Mouse (Mus musculus) urinary bladder, adult 2 months (tissue): ENCODE measurements around the gene Ighmbp2. TPM values are rescaled to one million over a fixed set of nuclear protein-coding genes. Genes with fewer than 3 reads are reported as not detected.

ENCODE experiments used
- DNase-seq: peaks from one replicate; pipeline ENCODE4 v3.0.0; 2022; ENCODE audit warnings: low spot score
- polyA plus RNA-seq: library from polyadenylated mRNA; depleted of rRNA; stranded (reverse); fragments of >200 nt; gene quantifications from 2 replicates; pipeline ENCODE4 v1.2.3, GENCODE M21; 2012; rRNA removed

Gene Ighmbp2
- 5.8 and 7.0 TPM in 2 replicates for polyA plus RNA-seq

DNA sequence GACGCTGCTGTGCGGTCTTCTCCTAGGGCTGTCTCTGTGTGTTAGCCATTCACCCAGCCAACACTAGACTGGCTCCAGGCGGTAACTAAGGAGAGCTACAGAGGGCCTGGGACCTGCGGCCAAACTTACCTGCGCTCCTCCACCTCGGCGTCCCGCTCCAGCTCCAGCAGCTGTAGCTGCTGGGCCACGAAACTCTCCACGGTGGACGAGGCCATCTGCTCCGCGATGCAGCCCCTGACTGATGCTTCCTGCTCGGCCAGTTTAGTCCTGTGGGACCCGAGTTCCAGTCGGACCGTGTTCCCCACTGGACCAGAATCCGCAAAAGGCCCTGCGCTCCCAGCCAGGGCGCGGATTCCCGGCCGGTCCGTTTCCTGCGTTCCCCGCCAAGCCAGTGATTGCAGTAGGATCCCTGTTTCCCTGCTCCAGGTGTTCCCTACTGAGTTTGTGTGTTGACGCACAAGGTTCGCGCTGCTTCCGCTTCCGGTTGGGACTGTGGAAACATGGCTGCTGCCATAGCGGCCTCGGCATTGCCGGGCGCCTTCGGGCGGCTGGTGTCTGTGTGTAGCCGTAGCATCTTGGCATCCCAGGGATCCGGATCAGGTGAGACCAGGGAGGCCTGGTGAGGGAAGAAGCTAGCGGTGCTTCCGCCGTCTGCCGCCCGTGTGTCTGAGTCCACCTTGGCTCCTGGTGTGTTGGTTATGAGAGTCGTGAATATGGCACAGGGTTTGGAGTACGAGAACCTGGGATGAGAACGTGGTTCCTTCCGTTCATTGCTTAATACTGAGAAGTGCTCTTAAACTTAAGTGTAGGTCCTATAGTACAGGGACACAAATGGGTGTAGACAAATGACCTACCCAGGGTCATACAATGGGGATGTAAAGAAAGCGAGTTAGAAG is at the start of gene Ighmbp2, which contains the start of gene Mrpl21:
TSS of gene Ighmbp2 (minus strand) at position 446 of the 896 bp plus-strand sequence.
TSS of gene Mrpl21 (plus strand) at position 330 of the 896 bp plus-strand sequence.
- peak; percentile 83 for DNase-seq

DNA sequence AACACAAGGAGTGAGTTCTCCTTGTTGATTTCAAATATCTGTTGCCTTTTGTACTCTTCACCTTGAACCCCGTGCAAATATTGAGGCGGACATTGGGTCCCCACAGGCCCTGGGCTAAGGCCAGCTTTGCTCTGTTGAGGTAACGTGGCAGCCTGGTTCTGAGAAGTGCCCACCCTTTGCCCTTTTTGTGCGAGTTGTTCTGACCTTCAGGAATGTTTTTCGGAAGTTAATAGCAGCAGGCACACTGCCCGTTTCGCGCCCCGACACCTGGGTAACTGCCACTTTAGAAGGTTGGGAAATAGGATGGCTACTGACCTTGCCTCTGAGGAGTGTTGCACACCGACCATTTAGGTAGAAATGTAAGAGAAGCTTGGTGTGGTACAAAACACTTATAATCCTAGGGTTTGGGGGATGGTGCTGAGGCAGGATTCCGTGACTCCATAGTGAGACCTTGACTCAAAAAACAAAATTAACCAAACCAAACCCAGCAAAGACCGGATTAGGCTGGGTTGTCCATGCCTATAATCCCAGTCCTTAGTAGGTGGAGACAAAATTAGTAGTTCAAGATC is 43.7 kb upstream of the Ighmbp2 start:
- DNase-seq = no peak

GRCm38 (mm10) chr19:3325771-3326478 is 43.1 kb upstream of the Ighmbp2 start:
- DNase-seq = no peak

DNA sequence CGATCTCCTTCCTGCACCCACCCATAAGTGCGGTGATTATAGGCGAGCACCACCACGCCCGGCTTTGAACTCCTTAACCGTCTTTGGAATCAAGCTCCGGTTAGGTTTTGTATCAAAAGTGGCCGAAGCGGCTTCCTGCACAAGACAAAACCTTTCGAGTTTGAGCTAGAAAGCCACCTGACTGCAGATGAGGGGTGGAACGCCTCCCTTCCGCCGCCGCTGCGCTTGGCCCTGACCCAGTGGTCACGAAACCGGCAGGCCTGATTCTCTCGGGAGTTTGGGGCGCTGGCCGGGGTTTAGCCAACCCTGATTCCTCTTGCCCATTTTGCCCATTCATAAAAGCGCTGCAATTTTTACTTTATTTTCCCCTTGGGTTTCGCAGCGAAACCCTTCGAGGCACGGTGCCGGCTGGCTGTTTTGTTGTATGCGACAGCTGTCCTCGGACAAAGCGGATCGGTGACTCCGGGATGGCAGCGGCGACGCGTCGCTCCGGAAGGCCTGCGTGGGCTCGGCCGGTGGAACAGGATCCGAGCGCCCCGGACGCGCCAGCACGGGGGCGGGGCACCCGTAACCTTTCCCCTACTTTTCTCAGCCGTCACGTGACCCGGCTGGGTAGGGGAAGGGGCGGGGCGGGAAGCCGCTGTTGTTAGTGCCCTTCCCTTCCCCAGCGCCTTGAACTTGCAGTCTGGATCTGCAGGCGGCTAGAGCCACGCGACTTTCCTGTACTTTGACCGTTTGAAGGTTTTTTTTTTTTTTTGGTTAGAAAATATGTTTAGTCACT is 42.3 kb upstream of the Ighmbp2 start:
- DNase-seq = peak; percentile 90

GRCm38 (mm10) chr19:3324271-3324811 is 41.5 kb upstream of the Ighmbp2 start:
- no peak for DNase-seq

DNA sequence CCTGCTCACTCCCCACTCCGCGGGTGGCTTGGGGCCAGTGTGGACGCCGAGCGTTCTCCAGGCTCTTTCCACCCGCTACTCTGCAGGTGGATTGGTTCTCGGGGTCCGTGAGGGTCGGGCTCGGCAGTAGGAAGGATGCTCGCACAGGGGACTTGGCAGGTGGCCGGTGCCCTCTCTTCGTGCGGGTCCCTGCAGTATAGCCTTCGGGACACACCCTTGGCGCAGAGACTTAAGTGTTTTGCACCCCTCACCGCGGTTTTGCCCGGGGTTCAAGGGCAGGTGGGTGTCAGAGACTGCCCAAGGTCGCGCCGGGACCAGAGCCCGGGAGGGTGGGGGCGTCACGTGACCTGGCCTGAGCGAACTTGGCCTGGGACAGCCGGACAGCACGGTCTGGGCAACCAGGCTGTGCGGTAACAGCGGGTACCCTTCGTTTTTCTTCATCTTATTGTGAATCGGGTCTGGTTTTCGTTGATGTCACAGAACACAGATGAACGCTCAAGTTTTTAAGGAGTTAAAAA is 41.0 kb upstream of the Ighmbp2 start:
- peak; percentile 67 for DNase-seq

DNA sequence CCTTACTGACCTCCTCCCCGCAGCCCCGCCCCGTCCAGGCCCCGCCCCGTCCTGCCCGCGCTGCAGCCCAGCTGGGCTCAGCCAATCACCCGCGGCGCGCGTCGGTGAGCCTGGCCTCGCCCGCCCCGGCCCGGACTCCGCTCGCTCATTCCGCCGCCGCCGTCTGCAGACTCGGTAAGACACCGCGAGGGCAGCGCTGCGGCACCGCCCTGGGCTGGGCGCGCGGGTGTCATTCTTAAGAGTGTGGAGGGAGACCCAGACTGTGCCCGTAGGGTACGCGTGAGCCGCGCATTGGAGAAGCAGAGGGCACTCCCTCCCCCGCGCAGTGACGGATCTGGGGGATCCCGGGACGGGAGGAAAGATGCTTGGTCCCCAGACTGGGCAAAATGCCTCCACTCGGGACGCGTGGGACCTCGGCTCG is 40.4 kb upstream of the Ighmbp2 start:
- peak; percentile 91 for DNase-seq

DNA sequence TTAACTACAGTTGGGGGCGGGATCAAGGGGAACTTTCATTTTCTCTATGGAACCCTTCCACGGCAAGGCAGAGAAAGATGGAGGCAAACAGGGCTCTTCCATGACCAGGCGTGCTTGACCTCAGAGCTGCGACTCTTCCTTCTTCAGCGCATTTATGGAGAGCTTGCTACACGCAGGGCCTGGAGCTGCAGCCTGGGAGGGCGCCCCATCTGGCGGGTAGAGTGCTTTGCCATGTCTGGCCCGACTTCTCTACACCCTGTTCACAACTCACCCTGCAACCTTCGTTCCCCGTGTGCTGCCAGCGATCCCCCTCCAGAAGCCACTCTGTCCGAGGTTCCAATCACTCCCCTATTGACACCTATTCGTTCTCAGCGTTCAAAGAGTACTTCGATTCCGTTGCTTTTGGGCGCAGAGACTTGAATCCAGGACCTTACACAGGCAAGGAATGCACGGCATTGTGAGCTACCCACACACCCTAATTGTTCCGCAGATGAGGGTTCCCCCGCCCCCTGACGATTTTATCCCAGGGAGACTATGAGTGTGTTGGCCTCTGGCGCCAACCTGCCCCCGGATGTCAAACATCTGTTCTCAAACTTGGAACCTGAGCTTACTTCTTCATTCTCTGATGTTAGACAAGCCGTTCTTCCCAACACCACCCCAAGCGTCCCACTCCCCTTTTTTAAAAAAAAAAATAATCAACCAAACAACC is 39.6 kb upstream of the Ighmbp2 start, which contains the start of gene Cpt1a:
TSS of gene Cpt1a (plus strand) at position 74 of the 709 bp plus-strand sequence.
- no peak for DNase-seq

GRCm38 (mm10) chr19:3321617-3322016 is 38.8 kb upstream of the Ighmbp2 start:
- no peak for DNase-seq

DNA sequence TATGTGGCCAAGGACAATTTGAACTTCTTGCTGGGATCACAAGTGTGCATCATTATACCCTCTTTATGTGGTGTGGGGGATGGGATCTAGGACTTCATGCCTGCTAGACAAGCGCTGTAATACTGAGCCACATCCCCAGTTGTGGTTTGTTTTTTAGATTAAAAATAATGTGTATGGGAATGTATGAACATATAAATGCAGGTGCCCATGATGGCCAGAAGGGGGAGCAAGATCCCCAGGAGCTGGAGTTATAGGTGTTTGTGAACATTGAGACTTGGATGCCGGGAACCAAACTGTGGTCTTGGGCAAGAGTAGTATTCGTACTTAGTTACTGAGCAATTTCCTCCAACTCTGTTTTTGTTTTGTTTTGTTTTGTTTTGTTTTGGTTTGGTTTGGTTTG is 38.0 kb upstream of the Ighmbp2 start:
- DNase-seq = no peak

DNA sequence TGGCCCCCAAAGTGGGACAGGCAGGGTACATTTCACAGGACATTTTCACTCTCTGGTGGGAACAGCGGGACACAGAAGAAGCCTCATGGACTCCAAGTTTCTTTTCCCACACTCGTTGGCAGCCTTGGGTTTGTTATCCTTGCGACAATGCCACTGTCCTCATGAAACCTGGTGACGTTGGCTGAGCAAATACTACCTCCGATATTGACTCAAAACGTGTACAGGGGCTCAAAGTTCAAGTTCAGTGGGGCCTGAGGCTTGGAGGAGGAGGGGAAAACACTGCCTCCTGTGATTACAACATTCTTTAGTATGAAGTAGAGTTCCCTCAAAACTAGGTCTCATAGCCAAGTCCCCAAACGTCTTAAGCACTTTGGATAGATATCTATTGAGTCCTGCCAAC is 37.3 kb upstream of the Ighmbp2 start:
- DNase-seq = no peak

DNA sequence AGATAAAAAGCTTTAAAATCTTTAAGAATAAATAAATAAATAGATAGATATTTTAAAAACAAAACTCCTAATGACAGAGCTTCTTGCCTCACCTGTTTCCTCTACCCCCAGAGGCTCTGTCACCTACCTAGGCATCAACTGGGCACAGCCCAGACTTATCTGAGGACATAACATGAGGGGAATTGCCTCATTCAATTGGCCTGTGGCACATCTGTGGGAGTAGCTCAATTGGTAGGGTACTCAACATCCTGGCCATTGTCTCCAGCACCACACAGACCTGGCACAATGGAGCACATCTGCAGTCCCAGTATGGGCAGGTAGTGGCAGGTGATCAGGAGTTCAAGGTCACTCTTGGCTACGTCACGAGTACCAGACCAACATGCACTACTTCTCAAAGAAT is 36.5 kb upstream of the Ighmbp2 start:
- no peak for DNase-seq

GRCm38 (mm10) chr19:3307175-3307949 is 24.5 kb upstream of the Ighmbp2 start:
- DNase-seq = no peak

GRCm38 (mm10) chr19:3304017-3304416 is 21.2 kb upstream of the Ighmbp2 start:
- no peak for DNase-seq

DNA sequence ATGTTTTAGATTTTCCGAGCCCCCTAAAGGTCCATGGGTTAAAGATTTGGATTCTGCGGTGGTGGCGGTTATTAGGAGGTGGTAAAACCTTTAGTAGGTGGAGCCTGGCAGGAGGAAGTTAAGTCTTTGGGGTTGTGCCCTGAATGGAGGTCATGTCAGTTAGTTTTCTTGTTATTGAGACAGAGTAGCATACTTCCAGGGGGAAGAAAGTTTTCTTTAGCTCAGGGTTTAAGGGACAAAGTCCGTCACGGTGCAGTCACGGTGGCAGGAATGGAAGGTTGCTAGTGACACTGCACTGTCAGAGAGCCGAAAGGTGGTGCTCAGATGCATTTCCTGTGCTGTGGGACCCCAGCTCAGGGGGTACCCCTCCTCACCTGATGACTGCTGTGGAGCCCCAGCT is 15.0 kb upstream of the Ighmbp2 start:
- no peak for DNase-seq

DNA sequence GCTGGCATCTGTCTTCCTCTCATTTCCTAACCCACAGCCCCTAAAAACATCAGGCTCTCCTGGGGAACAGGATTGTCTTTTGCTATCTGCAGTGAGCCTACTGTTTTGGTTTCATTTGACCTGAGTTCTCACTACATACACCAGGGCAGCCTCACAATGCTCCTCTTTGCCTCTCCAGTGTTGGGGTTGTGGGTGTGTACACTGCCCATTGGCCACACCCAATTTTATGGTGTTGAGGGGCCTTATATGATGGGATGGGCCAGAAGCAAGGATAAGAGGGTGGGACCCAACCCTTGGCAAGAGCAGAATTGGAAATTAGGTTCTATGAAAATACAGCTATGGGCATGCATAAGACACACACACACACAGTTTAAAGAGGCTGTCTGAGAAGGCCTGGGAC is 14.2 kb upstream of the Ighmbp2 start:
- no peak for DNase-seq

DNA sequence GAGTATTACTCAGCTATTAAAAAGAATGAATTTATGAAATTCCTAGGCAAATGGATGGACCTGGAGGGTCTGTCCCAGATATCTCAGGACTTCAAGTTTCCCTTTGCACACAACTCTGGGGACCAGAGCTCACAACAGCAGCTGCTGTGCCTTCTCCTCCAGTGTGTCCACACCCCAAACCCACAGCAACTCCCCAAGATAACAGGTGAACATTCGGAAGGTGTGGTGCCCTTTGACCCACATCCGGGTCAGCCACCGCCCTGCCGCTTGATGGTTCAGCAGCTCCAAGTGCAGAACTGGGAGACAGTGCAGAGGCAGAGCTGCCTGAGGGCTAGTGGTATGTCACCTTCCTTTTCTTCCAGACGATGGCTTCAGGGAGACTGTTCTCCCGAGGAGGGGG is 12.4 kb upstream of the Ighmbp2 start:
- DNase-seq = no peak

- no peak for DNase-seq
Observed at GRCm38 (mm10) chr19:3292993-3293392, 10.2 kb upstream of the Ighmbp2 start.

GRCm38 (mm10) chr19:3292028-3292427 is 9.2 kb upstream of the Ighmbp2 start:
- peak; percentile 43 for DNase-seq

DNA sequence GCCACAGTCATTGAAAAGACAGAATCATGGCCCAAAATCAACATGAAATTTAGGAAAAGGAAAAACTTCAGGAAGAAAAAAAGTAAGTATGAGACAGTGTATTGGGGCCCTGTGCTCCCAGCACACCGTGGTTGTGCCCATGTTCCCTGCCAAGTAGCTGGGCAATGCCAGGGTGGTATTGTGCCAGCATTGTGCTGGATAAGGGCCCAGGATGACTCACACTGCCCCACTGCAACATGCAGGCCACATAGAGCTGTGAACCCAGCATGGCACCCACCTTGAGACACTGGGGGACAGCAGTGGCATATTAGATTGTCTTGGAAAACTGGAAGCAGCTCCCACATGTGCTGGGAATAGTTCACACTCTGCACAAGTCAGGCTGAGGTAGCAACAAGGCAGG is 6.2 kb upstream of the Ighmbp2 start:
- no peak for DNase-seq
